Mouse (Mus musculus) cerebellum, adult 2 months (tissue): ENCODE measurements around the gene Tldc1.

Source experiments
- CTCF ChIP-seq: fragments of 200-500 bp; IDR thresholded peaks from 2 replicates; pipeline ENCODE4 v1.5.1; 2011; ENCODE audit warnings: low read depth, mild to moderate bottlenecking, control low read depth, low read length, moderate library complexity, borderline replicate concordance; ENCODE audit not compliant: insufficient read depth
- POLR2A ChIP-seq: fragments of 200-500 bp; IDR thresholded peaks from 2 replicates; pipeline ENCODE4 v1.6.1; 2011; ENCODE audit warnings: low read length, control low read depth, borderline replicate concordance; ENCODE audit not compliant: insufficient read depth

GRCm38 (mm10) chr8:119780402-119781049 is 2.3 kb upstream of the Tldc1 start:
- TF ChIP-seq CTCF, result no peak
- no peak for TF ChIP-seq POLR2A
